Mouse (Mus musculus) olfactory bulb, adult 2 months (tissue): ENCODE results near the gene Tldc1.

ENCODE experiments used
- CTCF ChIP-seq: fragments of 200-500 bp; IDR thresholded peaks from 2 replicates; pipeline ENCODE4 v1.5.1; 2012; ENCODE audit warnings: low read depth, mild to moderate bottlenecking, low read length, moderate library complexity; ENCODE audit not compliant: insufficient read depth
- POLR2A ChIP-seq: fragments of 200-500 bp; IDR thresholded peaks from 2 replicates; pipeline ENCODE4 v1.6.1; 2012; ENCODE audit warnings: mild to moderate bottlenecking, low read depth, low read length, moderate library complexity; ENCODE audit not compliant: insufficient read depth

- no peak for TF ChIP-seq CTCF
- TF ChIP-seq POLR2A = no peak
These were observed 59.2 kb downstream of the Tldc1 start for GRCm38 (mm10) chr8:119719011-119719501.
